Mouse (Mus musculus) gastrocnemius, postnatal 10 days (tissue): ENCODE data around the gene Fam19a5. TPM values are rescaled to one million over a fixed set of nuclear protein-coding genes. Genes with fewer than 3 reads are reported as not detected.

Source experiments
- DNase-seq: peaks from one replicate; pipeline ENCODE4 v3.0.0; 2021; ENCODE audit warnings: mixed read lengths
- microRNA-seq, 2 experiments: library from miRNA; unstranded; fragments of <30 nt; microRNA quantifications; one replicate each; pipeline ENCODE4 v1.2.0; 2021
- total RNA-seq, 2 experiments: library from RNA; stranded (reverse); gene quantifications; 2 replicates each; pipeline ENCODE4 v1.2.3; 2021

The Fam19a5 gene
- total RNA-seq, 2 experiments from 2014 or later, result 2.6 to 3.9 TPM

- DNase-seq, result no peak
Observed at GRCm38 (mm10) chr15:87726657-87727236, 182.6 kb downstream of the Fam19a5 start.

GRCm38 (mm10) chr15:87736345-87736744, 192.2 kb downstream of the Fam19a5 start:
- no peak for DNase-seq

DNA sequence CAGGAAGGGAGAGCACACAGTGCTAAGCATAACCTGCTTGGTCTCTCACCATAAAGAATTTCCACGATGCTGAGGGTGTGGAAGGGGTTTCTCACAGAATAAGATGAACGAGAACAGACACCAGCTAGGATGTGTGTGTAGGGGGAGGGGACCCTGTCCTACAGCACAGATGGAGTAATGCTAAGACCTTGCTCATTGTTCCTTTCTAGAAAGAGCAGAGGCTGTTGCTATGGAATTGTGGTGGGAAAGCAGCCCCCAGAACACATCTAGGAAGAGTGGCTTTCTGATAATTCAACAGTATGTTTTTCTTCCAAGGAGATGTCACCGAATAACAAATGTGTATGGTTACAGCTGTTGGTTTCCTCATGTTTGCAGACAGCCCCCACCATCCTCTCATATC, 211.4 kb downstream of the Fam19a5 start:
- no peak for DNase-seq

DNA sequence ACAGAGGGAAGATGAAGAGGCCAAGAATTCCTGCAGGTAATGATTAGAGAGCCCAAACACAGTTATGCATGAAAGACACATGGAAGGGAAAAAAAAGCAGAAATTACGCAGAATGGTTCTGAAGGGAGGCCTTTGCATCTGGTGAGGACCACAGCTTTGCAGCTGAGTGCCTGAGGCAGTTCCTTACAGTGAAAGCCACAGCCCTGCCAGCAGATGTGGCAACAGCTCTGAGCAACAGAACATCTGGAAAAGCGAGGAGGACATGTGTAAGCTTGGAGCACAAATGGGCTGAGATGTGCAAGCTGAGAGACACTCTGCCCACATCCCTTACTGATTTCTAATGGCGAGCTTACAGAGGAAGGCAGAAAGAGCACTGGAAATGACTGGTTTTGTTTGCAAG, 221.8 kb downstream of the Fam19a5 start:
- DNase-seq, result no peak

GRCm38 (mm10) chr15:87773955-87774354, 229.9 kb downstream of the Fam19a5 start:
- no peak for DNase-seq

DNA sequence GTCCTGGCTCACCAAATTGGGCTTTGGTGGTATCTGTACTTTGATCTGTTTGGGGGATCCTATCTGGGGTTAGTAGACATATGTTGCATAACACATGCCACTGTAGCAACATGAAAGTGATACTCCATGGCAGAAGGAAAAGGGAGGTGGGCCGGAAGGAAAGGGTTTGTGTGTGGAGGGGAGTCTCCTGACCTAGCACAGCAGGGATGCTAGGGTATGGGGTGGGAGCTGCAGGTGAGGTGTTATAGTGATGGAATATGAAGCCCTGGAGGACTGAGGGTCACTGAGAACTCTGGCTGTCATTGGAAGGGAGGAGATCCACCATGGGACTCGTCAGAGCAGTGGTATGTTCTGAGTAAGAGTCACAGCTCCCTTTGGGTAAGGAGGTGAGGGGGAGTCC, 239.2 kb downstream of the Fam19a5 start:
- DNase-seq, result no peak

DNA sequence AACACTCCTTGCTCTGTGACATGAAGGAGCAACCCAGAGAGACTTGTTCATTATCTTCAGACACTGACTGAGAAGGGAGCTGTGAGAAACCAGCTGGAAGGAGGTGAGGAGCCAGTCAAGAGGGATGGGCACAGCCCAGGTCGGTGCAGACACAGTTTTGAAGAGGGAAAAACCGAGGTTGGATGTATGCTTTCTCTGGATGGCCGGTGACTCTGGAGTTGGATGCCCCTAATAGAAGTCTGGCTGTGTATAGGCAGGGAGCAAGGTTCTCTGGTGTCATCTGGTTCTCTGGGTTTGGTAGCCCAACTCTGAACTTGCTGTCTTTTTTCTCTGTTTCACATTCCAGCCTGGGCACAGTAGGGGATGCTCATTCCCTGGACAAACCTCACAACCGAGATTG, 245.6 kb downstream of the Fam19a5 start:
- no peak for DNase-seq

DNA sequence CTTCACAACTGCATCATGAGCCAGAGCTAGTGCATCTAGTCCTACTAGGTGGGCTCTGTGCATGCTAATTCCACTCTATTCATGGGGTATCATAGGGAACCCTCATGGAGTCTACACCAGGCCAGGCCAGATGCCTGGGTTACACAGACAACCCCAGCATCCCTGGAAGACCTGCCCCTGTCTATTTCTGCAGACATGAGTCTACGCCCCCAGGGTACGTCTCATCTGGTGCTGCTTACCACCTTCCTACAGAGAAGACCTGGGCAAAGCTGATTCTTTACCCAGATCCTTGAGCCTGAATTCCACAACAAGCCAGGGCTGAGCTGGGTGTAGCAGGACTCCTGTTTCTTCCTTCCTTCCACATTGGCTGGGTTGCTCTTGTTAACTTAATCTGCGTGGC, 249.6 kb downstream of the Fam19a5 start:
- no peak for DNase-seq

- no peak for DNase-seq
Observed at GRCm38 (mm10) chr15:87796571-87796970, 252.5 kb downstream of the Fam19a5 start.

Small RNAs within 50 kb of the gene (microRNA-seq; reads per million reads assigned to microRNA genes)
- 0 reads per million in 2 experiments for gene Mir6393
